ENCODE assay signal across 8 mouse cellular contexts in the genomic region with DNA sequence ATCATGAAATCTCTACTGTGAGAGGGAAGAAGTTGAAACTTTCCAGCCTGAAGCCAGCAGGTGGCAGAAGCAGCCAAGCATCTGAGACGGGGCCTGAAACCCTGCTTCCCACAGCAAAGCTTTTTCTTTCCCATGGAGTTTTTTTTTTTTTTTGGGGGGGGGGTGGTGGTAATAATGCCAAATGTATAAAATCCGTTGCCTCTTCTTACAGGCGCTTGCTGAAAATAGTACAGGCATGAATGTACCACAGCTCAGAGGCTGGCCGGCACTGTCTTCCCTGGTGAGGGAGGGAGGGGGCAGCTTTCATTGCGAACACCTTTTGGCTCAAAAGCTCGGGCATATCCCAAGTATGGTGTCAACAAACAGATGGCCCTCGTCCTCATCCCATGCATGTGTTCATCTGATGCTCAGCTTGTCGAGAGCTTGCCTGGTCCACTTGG. TPM values are rescaled to one million over a fixed set of nuclear protein-coding genes. Genes with fewer than 3 reads are reported as not detected.
DNase-seq lines count a peak whose midpoint lies in the region; ATAC-seq and TF ChIP-seq lines count a peak whose summit lies in the region.

No protein-coding gene starts in this region.

- no peak for TF ChIP-seq POLR2A in kidney, adult 2 months (IDR thresholded peaks at IDR 0.05; ENCODE audit: low read depth, low read length)

- ATAC-seq in monocyte, adult 5-6 weeks (replicated peaks; ENCODE audit: insufficient number of reproducible peaks, low FRiP score, low TSS enrichment, poor library complexity, severe bottlenecking) = no peak

- no peak overlapping the region for H3K4me3 ChIP-seq in kidney, adult 2 months (ENCODE audit: insufficient read depth, low read depth, low read length)

- H3K27ac ChIP-seq in kidney, adult 2 months (ENCODE audit: insufficient read depth, low read depth, low read length) = no peak overlapping the region

- 31% methylated on average over 8 of the region's 8 CpGs for WGBS in kidney, adult 2 months

- no peaks in the 10 kb centered on the region for H3K36me3 ChIP-seq in kidney, adult 2 months (ENCODE audit: control insufficient read depth, insufficient read depth, low read length)

- TF ChIP-seq CTCF in kidney, adult 2 months (conservative IDR thresholded peaks at IDR 0.05; ENCODE audit: insufficient read depth, insufficient read length, low read depth, low read length) = no peak; the same call in 1 of the 2 replicates

- no peaks in the 10 kb centered on the region for H3K27me3 ChIP-seq in kidney, adult 2 months (replicated peaks; ENCODE audit: control insufficient read depth, insufficient read depth, low read length)

- intact Hi-C loops in left cerebral cortex, postnatal 4 days (cut with DNase I) = loop anchor here (5.0 kb wide), 1 partner anchor 770 kb away; no protein-coding TSS in a partner anchor

- DNase-seq in kidney, postnatal 4 days = peak; percentile 68 to 69
- DNase-seq in kidney, adult 2 months = no peak
- DNase-seq in cerebellum, postnatal 25 days = peak; percentile 34 to 56
- DNase-seq in frontal cortex, adult 2 months (ENCODE audit: extremely low spot score in 1 of 2, low spot score in 1 of 2) = peak; percentile 25 to 70
- peak; percentile 67 for DNase-seq in left cerebral cortex, postnatal 4 days
- DNase-seq in right cerebral cortex, postnatal 4 days = peak; percentile 71
- no peak for DNase-seq in adipocyte (ENCODE audit: low spot score)

- H3K4me1 ChIP-seq in kidney, adult 2 months (ENCODE audit: control insufficient read depth, insufficient read depth, low read length) = no peaks in the 10 kb centered on the region

RNA-seq across cellular contexts. Expression of a gene that starts 51.0 kb away (rescaled TPM):
- polyA plus RNA-seq in kidney, adult 2 months (2012; rRNA removed) = 0.39 and 0.45 TPM in 2 replicates
- 5.3 and 6.7 TPM in 2 replicates for polyA plus RNA-seq in frontal cortex, adult 2 months (2012; rRNA removed)
- total RNA-seq in left cerebral cortex, postnatal 4 days (2021) = 10 to 100 TPM; 14.2 to 18.9 TPM
- not detected in 3 replicates for total RNA-seq in monocyte, adult 5-6 weeks (2017)

Comparison
In these comparisons a context has a peak if more than half of its experiments do, and no peak if none do; other contexts are left out.
1. DNase-seq: peak in kidney, postnatal 4 days (2 of 2), cerebellum, postnatal 25 days (2 of 2), frontal cortex, adult 2 months (2 of 2), left cerebral cortex, postnatal 4 days (single experiment) and right cerebral cortex, postnatal 4 days (single experiment); none in kidney, adult 2 months (single experiment) and adipocyte (single experiment).
2. RNA of a gene that starts 51.0 kb away (total RNA-seq): 14.2 to 18.9 TPM in left cerebral cortex, postnatal 4 days; not detected in monocyte, adult 5-6 weeks; every median in the first group is over 10 times any median in the second.